Mouse (Mus musculus) kidney, adult 2 months (tissue): ENCODE measurements around the gene Fam219a.

Experiments used
- CTCF ChIP-seq: fragments of 200-500 bp; conservative IDR thresholded peaks from 2 replicates; pipeline ENCODE4 v1.5.1; 2011; ENCODE audit warnings: low read depth, mild to moderate bottlenecking, control low read depth, low read length, moderate library complexity, mixed read lengths; ENCODE audit not compliant: insufficient read depth, insufficient read length
- POLR2A ChIP-seq: fragments of 200-500 bp; IDR thresholded peaks from one replicate; pipeline ENCODE4 v1.6.1; 2011; ENCODE audit warnings: low read depth, low read length, control low read depth

GRCm38 (mm10) chr4:41527996-41528395 lies 41.3 kb downstream of the Fam219a start:
- TF ChIP-seq CTCF (no peak), POLR2A (no peak)
